Mouse (Mus musculus) neural tube, embryonic 12.5 days (tissue): ENCODE measurements around the gene Trpv5. TPM values are rescaled to one million over a fixed set of nuclear protein-coding genes. Genes with fewer than 3 reads are reported as not detected.

Source experiments
- ATAC-seq: fragments of 200-750 bp; cut with Nextera tagmentation; 2 replicates; pipeline ENCODE4 v1.8.0; 2017; ENCODE audit warnings: low read depth, mild to moderate bottlenecking, moderate TSS enrichment, moderate library complexity; ENCODE audit not compliant: low FRiP score
- H3K27ac ChIP-seq: fragments of 300-500 bp; sonication (generic); 2 replicates; pipeline ENCODE4 v1.5.1; 2016
- H3K27me3 ChIP-seq: fragments of 300-500 bp; sonication (generic); replicated peaks from 2 replicates; pipeline ENCODE4 v1.6.1; 2016; ENCODE audit warnings: mild to moderate bottlenecking
- H3K36me3 ChIP-seq: fragments of 300-500 bp; sonication (generic); 2 replicates; pipeline ENCODE4 v1.6.1; 2016; ENCODE audit warnings: mild to moderate bottlenecking
- H3K4me1 ChIP-seq: fragments of 300-500 bp; sonication (generic); 2 replicates; pipeline ENCODE4 v1.6.1; 2016
- H3K4me2 ChIP-seq: fragments of 300-500 bp; sonication (generic); replicated peaks from 2 replicates; pipeline ENCODE4 v1.6.1; 2016; ENCODE audit warnings: mild to moderate bottlenecking
- H3K4me3 ChIP-seq: fragments of 300-500 bp; sonication (generic); 2 replicates; pipeline ENCODE4 v1.5.1; 2016
- H3K9ac ChIP-seq: fragments of 300-500 bp; sonication (generic); 2 replicates; pipeline ENCODE4 v1.6.1; 2016; ENCODE audit warnings: mild to moderate bottlenecking
- H3K9me3 ChIP-seq: fragments of 300-500 bp; sonication (generic); 2 replicates; pipeline ENCODE4 v1.6.1; 2016; ENCODE audit warnings: mild to moderate bottlenecking
- WGBS: fragments of 180-500 bp; shearing (Covaris S2); methylation state at CpG from one replicate; pipeline ENCODE4 v1.1.7; 2016; 5-methylcytosine and 5-hydroxymethylcytosine counted together
- polyA plus RNA-seq: library from polyadenylated mRNA; unstranded; fragments of >200 nt; fragmentation: Nextera tagmentation; extraction: Ambion mirVana; gene quantifications from 2 replicates; pipeline ENCODE4 v1.2.1, GENCODE M21; 2016

Trpv5 gene
- not detected in 2 replicates for polyA plus RNA-seq

DNA sequence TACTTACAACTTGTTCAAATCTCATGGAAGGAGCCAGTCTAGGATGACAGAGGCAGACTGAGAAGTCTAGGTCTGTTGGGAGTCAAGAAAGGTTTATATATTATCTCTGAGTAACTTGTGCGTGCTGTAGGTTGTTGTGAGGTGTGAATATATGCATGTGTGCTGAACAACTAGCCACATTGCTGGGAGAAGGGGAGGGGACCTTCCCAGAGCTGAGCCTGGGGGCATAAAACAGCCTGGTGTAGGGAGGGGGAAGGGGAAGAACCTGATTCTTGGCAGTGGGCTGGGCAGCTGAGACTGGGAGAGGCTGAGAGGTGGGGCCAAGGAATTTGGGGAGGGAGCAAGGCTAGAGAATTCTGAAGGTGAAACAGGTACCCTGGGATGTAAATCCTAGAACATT lies at the start of gene Trpv5:
Trpv5 (minus strand) TSS at position 101 of the 400 bp plus-strand sequence.
- no peaks in the 10 kb centered on the region for H3K4me1 ChIP-seq
- no peak within 1 kb of the TSS for H3K4me3 ChIP-seq
- WGBS, result 81% methylated on average over 1 of the region's 1 CpGs
- no peak for ATAC-seq
- no peak within 1 kb of the TSS for H3K27ac ChIP-seq
- H3K9ac ChIP-seq, result no peak within 1 kb of the TSS
- no peaks in the 10 kb centered on the region for H3K36me3 ChIP-seq
- H3K4me2 ChIP-seq, result no peak within 1 kb of the TSS
- no peaks in the 10 kb centered on the region for H3K9me3 ChIP-seq
- no peaks in the 10 kb centered on the region for H3K27me3 ChIP-seq

DNA sequence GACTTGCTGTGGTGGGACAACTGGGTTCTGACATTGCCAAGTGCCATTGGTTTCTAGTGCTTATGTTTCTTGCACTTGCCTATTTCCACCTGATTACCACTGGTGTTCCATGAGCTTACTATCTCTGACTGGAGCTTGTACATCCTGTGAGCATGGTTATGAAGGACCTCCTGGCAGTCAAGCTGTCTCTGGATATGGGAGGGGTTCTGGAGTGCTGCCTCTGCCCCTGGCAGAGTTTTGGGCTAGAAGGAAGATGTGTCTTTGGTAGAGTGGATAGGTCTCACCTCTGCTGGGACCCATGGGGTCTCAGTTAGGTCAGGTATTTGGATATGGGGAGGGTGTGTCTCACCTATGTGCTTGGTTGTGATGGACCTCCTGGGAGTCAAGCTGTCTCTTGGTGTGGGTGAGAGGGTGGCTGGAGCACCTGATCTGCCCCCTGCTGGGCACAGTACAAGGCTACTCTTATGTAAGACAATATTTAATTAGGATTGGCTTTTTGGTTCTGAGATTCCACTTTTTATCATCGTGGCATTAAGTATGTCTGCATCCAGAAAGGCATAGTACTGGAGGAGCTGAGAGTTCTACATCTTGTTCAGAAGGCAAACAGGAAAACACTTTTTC lies 47.5 kb upstream of the Trpv5 start:
- 80% methylated on average over 1 of the region's 1 CpGs for WGBS
- H3K9me3 ChIP-seq, result no peaks in the 10 kb centered on the region
- ATAC-seq, result no peak
- no peaks in the 10 kb centered on the region for H3K36me3 ChIP-seq
- no peak overlapping the region for H3K4me2 ChIP-seq
- no peak overlapping the region for H3K9ac ChIP-seq
- H3K4me3 ChIP-seq, result no peak overlapping the region
- H3K27me3 ChIP-seq, result no peaks in the 10 kb centered on the region
- H3K4me1 ChIP-seq, result no peaks in the 10 kb centered on the region
- H3K27ac ChIP-seq, result no peak overlapping the region

GRCm38 (mm10) chr6:41721430-41721829 lies 40.9 kb upstream of the Trpv5 start:
- H3K4me3 ChIP-seq, result no peak overlapping the region
- no peak overlapping the region for H3K4me2 ChIP-seq
- no peaks in the 10 kb centered on the region for H3K4me1 ChIP-seq
- H3K9ac ChIP-seq, result no peak overlapping the region
- no peaks in the 10 kb centered on the region for H3K9me3 ChIP-seq
- 87% methylated on average over 2 of the region's 2 CpGs for WGBS
- no peak for ATAC-seq
- H3K27me3 ChIP-seq, result no peaks in the 10 kb centered on the region
- H3K27ac ChIP-seq, result no peak overlapping the region
- H3K36me3 ChIP-seq, result no peaks in the 10 kb centered on the region

DNA sequence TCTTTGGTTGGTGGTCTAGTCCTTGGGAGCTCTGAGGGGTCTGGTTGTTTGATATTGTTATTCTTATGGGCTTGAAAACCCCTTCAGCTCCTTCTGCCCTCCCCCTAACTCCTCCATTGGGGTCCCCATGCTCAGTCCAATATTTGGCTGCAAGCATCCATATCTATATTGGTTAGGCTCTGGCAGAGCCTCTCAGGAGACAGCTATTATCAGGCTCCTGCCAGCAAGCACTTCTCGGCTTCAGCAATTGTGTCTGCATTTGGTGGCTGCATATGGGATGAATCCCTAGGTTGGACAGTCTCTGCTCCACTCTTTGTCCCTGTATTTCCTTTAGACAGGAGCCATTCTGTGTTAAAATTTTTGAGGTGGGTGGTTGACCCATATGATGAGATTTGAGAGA lies 29.7 kb upstream of the Trpv5 start:
- H3K27me3 ChIP-seq, result no peaks in the 10 kb centered on the region
- 88% methylated on average over 1 of the region's 1 CpGs for WGBS
- H3K4me3 ChIP-seq, result no peak overlapping the region

GRCm38 (mm10) chr6:41706275-41706674 lies 25.7 kb upstream of the Trpv5 start:
- H3K36me3 ChIP-seq, result no peaks in the 10 kb centered on the region
- H3K9ac ChIP-seq, result no peak overlapping the region
- no peaks in the 10 kb centered on the region for H3K4me1 ChIP-seq
- H3K27ac ChIP-seq, result no peak overlapping the region
- H3K4me2 ChIP-seq, result no peak overlapping the region
- no peaks in the 10 kb centered on the region for H3K27me3 ChIP-seq
- WGBS, result 92% methylated on average over 7 of the region's 7 CpGs
- no peaks in the 10 kb centered on the region for H3K9me3 ChIP-seq
- no peak for ATAC-seq
- no peak overlapping the region for H3K4me3 ChIP-seq

More for the DNA sequence above, 29.7 kb upstream of the Trpv5 start:
- H3K9ac ChIP-seq, result no peak overlapping the region
- H3K36me3 ChIP-seq, result no peaks in the 10 kb centered on the region
- H3K27ac ChIP-seq, result no peak overlapping the region
- ATAC-seq, result no peak
- no peak overlapping the region for H3K4me2 ChIP-seq
- H3K9me3 ChIP-seq, result no peaks in the 10 kb centered on the region
- no peaks in the 10 kb centered on the region for H3K4me1 ChIP-seq

DNA sequence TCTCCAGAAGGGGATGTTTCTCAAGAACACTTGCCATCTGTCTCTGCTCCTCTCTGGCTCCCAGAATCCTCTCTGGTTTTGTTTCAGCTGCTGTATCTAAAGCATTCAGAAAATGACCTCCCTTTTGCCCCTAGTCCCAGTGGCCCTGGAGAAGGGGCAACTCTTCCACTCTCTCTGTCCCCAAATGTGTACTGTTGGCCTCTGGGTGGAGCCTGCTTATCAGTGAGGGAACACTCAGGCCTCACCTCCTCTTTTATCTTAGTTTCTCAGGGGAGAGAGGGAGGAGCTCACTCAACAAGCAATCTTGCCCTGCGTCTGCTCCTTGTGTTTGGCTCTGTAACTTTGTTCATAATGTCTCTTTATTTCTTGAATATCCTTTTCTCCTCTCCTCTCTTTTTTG lies 23.6 kb upstream of the Trpv5 start, which contains the start of gene Kel:
Kel (minus strand) TSS at position 217 of the 400 bp plus-strand sequence.
- no peaks in the 10 kb centered on the region for H3K27me3 ChIP-seq
- H3K36me3 ChIP-seq, result no peaks in the 10 kb centered on the region
- H3K4me3 ChIP-seq, result no peak within 1 kb of the TSS
- 45% methylated on average over 1 of the region's 1 CpGs for WGBS
- H3K9me3 ChIP-seq, result no peaks in the 10 kb centered on the region
- H3K4me1 ChIP-seq, result no peaks in the 10 kb centered on the region
- H3K27ac ChIP-seq, result no peak within 1 kb of the TSS
- no peak within 1 kb of the TSS for H3K9ac ChIP-seq
- no peak for ATAC-seq
- no peak within 1 kb of the TSS for H3K4me2 ChIP-seq

DNA sequence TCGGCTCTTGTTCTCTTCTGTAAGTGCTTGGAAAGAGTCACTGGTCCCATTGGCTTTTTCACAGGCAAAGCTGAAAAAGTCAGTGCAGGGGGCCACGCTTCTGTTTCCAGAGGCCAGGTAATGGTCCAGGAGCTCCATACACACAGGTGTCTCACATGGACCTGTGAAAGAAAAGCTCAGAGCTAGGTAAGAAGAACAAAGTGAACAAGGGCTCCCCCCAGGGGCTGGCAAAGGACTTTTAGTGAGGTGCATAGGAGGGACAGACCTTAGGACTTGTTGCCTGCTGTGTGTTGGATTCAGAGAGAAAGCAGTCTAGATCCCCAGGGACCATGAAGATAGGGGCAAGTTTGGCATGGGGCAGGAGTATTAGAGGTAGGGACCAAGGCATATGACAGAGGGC lies 22.4 kb upstream of the Trpv5 start:
- Histone ChIP-seq H3K9me3 (no peaks in the 10 kb centered on the region), H3K36me3 (no peaks in the 10 kb centered on the region), H3K27ac (no peak overlapping the region), H3K27me3 (no peaks in the 10 kb centered on the region), H3K4me2 (no peak overlapping the region), H3K4me1 (no peaks in the 10 kb centered on the region), H3K4me3 (no peak overlapping the region), H3K9ac (no peak overlapping the region)
- no peak for ATAC-seq
- WGBS, result 78% methylated on average over 2 of the region's 2 CpGs

GRCm38 (mm10) chr6:41701245-41701644 lies 20.7 kb upstream of the Trpv5 start:
- H3K27me3 ChIP-seq, result no peaks in the 10 kb centered on the region
- H3K4me1 ChIP-seq, result no peaks in the 10 kb centered on the region
- no peak for ATAC-seq
- H3K4me2 ChIP-seq, result no peak overlapping the region
- no peaks in the 10 kb centered on the region for H3K36me3 ChIP-seq
- no peaks in the 10 kb centered on the region for H3K9me3 ChIP-seq
- WGBS, result 81% methylated on average over 1 of the region's 1 CpGs
- no peak overlapping the region for H3K4me3 ChIP-seq
- no peak overlapping the region for H3K27ac ChIP-seq
- H3K9ac ChIP-seq, result no peak overlapping the region

- 88% methylated on average over 1 of the region's 1 CpGs for WGBS
- no peak for ATAC-seq
- H3K9ac ChIP-seq, result no peak overlapping the region
- H3K36me3 ChIP-seq, result no peaks in the 10 kb centered on the region
- H3K9me3 ChIP-seq, result no peaks in the 10 kb centered on the region
- H3K4me2 ChIP-seq, result no peak overlapping the region
- H3K4me1 ChIP-seq, result no peaks in the 10 kb centered on the region
- H3K4me3 ChIP-seq, result no peak overlapping the region
- H3K27ac ChIP-seq, result no peak overlapping the region
- H3K27me3 ChIP-seq, result no peaks in the 10 kb centered on the region
These were observed 13.8 kb upstream of the Trpv5 start for GRCm38 (mm10) chr6:41694407-41694806.

GRCm38 (mm10) chr6:41692200-41692599 lies 11.6 kb upstream of the Trpv5 start:
- H3K4me2 ChIP-seq, result no peak overlapping the region

GRCm38 (mm10) chr6:41685596-41685995 lies 5.0 kb upstream of the Trpv5 start:
- H3K36me3 ChIP-seq, result no peaks in the 10 kb centered on the region
- ATAC-seq, result no peak
- 68% methylated on average over 3 of the region's 3 CpGs for WGBS
- H3K27me3 ChIP-seq, result no peaks in the 10 kb centered on the region
- H3K4me3 ChIP-seq, result no peak overlapping the region
- H3K4me2 ChIP-seq, result no peak overlapping the region
- no peaks in the 10 kb centered on the region for H3K4me1 ChIP-seq
- no peak overlapping the region for H3K9ac ChIP-seq
- H3K27ac ChIP-seq, result no peak overlapping the region
- no peaks in the 10 kb centered on the region for H3K9me3 ChIP-seq

More at GRCm38 (mm10) chr6:41692200-41692599, 11.6 kb upstream of the Trpv5 start:
- H3K36me3 ChIP-seq, result no peaks in the 10 kb centered on the region
- ATAC-seq, result no peak
- no peak overlapping the region for H3K9ac ChIP-seq
- no peak overlapping the region for H3K4me3 ChIP-seq
- no peaks in the 10 kb centered on the region for H3K4me1 ChIP-seq
- H3K27me3 ChIP-seq, result no peaks in the 10 kb centered on the region
- H3K27ac ChIP-seq, result no peak overlapping the region
- no peaks in the 10 kb centered on the region for H3K9me3 ChIP-seq

DNA sequence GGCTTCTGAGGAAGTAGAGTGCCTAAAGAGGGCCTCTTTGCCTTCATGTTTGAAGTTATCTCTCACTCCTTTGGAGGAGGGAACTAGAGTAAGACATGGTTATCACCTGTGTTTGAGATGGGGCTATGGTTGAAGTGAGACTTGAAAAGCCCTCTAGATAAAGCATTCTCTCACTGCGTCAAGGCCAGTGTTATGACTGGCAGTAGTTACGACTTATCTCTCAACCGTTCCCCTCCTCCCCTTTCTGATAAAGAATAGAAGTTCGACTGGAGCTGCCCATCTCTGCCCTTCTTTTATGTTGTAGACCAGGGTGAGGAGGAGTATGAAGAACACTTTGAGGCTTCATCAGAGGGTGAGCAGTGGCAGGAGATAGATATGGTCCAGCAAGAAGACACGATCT lies 4.3 kb upstream of the Trpv5 start:
- no peak overlapping the region for H3K27ac ChIP-seq
- H3K4me3 ChIP-seq, result no peak overlapping the region
- WGBS, result 92% methylated on average over 5 of the region's 5 CpGs
- no peak overlapping the region for H3K9ac ChIP-seq
- no peak for ATAC-seq
- no peaks in the 10 kb centered on the region for H3K36me3 ChIP-seq
- no peak overlapping the region for H3K4me2 ChIP-seq
- no peaks in the 10 kb centered on the region for H3K4me1 ChIP-seq
- no peaks in the 10 kb centered on the region for H3K27me3 ChIP-seq
- H3K9me3 ChIP-seq, result no peaks in the 10 kb centered on the region

- Histone ChIP-seq H3K4me3 (no peak within 1 kb of the TSS), H3K27me3 (no peaks in the 10 kb centered on the region), H3K9me3 (no peaks in the 10 kb centered on the region), H3K4me2 (no peak within 1 kb of the TSS), H3K9ac (no peak within 1 kb of the TSS), H3K27ac (no peak within 1 kb of the TSS), H3K4me1 (no peaks in the 10 kb centered on the region), H3K36me3 (no peaks in the 10 kb centered on the region)
- no peak for ATAC-seq
- 90% methylated on average over 2 of the region's 2 CpGs for WGBS
These were observed 3.6 kb upstream of the Trpv5 start, which contains the start of gene Llcfc1 for GRCm38 (mm10) chr6:41684131-41684530. TSS of gene Llcfc1 (plus strand) at chr6:41684431.
